Mouse (Mus musculus) liver, embryonic 15.5 days (tissue): ENCODE measurements around the gene Klhl36. TPM values are rescaled to one million over a fixed set of nuclear protein-coding genes. Genes with fewer than 3 reads are reported as not detected.
A peak's percentile ranks its signal among the peaks of the same experiment; 100 is the strongest.

Experiments
- ATAC-seq: fragments of 200-750 bp; cut with Nextera tagmentation; 2 replicates; pipeline ENCODE4 v1.8.0; 2017; ENCODE audit warnings: moderate number of reproducible peaks, mild to moderate bottlenecking, moderate library complexity; ENCODE audit not compliant: insufficient read depth
- H3K27ac ChIP-seq: fragments of 300-500 bp; sonication (generic); replicated peaks from 2 replicates; pipeline ENCODE4 v1.5.1; 2015; ENCODE audit warnings: mild to moderate bottlenecking, inconsistent platforms
- H3K27me3 ChIP-seq: fragments of 300-500 bp; sonication (generic); 2 replicates; pipeline ENCODE4 v1.6.1; 2015; ENCODE audit warnings: mild to moderate bottlenecking, inconsistent platforms
- H3K36me3 ChIP-seq: fragments of 300-500 bp; sonication (generic); replicated peaks from 2 replicates; pipeline ENCODE4 v1.6.1; 2015; ENCODE audit warnings: moderate library complexity, mild to moderate bottlenecking, inconsistent platforms
- H3K4me1 ChIP-seq: fragments of 300-500 bp; sonication (generic); replicated peaks from 2 replicates; pipeline ENCODE4 v1.6.1; 2015; ENCODE audit warnings: inconsistent platforms
- H3K4me2 ChIP-seq: fragments of 300-500 bp; sonication (generic); 2 replicates; pipeline ENCODE4 v1.6.1; 2015; ENCODE audit warnings: moderate library complexity, mild to moderate bottlenecking, inconsistent platforms
- H3K4me3 ChIP-seq: fragments of 300-500 bp; sonication (generic); replicated peaks from 2 replicates; pipeline ENCODE4 v1.5.1; 2015; ENCODE audit warnings: mild to moderate bottlenecking, inconsistent platforms
- H3K9ac ChIP-seq: fragments of 300-500 bp; sonication (generic); 2 replicates; pipeline ENCODE4 v1.6.1; 2015; ENCODE audit warnings: moderate library complexity, mild to moderate bottlenecking, inconsistent platforms
- H3K9me3 ChIP-seq: fragments of 300-500 bp; sonication (generic); replicated peaks from 2 replicates; pipeline ENCODE4 v1.6.1; 2016; ENCODE audit warnings: inconsistent platforms
- WGBS: fragments of 180-500 bp; shearing (Covaris S2); methylation state at CpG from one replicate; pipeline ENCODE4 v1.1.7; 2015; ENCODE audit warnings: mixed read lengths; ENCODE audit not compliant: insufficient replicate concordance; 5-methylcytosine and 5-hydroxymethylcytosine counted together
- polyA plus RNA-seq: library from polyadenylated mRNA; unstranded; fragments of >200 nt; fragmentation: Nextera tagmentation; extraction: Ambion mirVana; gene quantifications from 2 replicates; pipeline ENCODE4 v1.2.1, GENCODE M21; 2015

Klhl36 gene
- polyA plus RNA-seq, 1 experiment from 2014 or later = 3.9 TPM

DNA sequence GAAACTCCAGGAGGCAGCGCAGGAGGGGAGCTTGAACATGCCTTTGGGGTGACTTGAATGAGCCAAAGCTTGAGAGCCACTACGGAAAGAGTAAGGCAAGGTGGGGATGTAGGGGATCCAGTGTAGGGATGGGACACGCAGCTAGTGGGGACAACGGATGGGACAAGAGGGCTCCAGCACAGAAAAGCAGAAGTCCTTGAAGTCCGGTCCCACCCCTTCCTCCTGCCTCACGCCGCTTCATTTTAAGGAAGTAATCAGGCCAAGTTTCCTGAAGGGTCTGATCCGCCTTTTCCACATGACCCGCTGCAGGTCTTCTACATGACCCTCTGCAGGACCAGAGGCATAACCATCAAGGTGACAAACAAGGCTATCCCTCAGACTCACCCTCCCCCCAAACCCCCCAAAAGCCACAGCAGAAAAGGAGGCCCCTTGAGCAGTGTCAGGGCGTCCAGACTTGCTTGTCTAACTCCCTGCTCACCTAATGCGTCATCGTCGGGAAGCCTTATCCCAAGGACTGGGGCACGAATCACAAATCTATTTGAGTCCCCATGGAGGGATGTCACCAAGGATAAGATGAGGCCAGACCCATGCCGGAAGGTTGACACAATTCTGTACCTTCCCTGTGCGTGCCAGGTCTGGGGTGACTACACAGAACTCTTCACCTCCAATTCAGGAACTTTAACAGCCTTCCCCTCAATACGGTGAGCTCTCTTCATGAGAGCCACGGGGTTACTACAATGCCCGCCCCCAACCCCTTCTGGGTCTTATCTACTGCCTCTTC, 35.9 kb upstream of the Klhl36 start:
- ATAC-seq = no peak
- H3K27ac ChIP-seq = peak overlapping the region; percentile 66
- peaks cover 62% of the 10 kb centered on the region for H3K4me1 ChIP-seq

DNA sequence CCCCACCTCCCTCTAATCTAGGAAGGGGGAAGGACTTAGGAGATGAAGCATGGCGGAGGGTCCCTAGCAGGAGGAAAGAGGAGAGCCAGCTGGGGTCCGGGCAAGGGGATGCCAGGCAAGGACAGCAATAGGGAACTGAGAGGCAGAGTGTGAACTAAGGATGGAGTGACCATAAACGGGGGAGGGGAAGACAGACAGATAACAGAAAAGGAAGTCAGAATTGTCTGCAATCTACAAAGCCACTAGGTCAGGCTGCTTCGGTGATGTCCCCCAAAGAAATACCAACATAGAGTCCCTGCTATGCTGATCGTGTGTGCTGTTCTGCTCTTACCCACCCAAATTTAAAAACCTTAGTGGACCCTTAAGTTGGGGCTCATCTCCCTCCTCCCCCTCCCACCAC, 35.1 kb upstream of the Klhl36 start:
- no peak for ATAC-seq
- no peak overlapping the region for H3K9ac ChIP-seq
- H3K27ac ChIP-seq = peak overlapping the region; percentile 66
- H3K36me3 ChIP-seq = peaks cover 6% of the 10 kb centered on the region; the same call in 1 of the 2 replicates
- H3K4me1 ChIP-seq = peaks cover 70% of the 10 kb centered on the region
- H3K27me3 ChIP-seq = no peaks in the 10 kb centered on the region
- H3K9me3 ChIP-seq = no peaks in the 10 kb centered on the region
- 19% methylated on average over 5 of the region's 5 CpGs for WGBS
- peak overlapping the region; percentile 33 for H3K4me2 ChIP-seq
- no peak overlapping the region for H3K4me3 ChIP-seq

More for the DNA sequence above, 35.9 kb upstream of the Klhl36 start:
- Histone ChIP-seq H3K4me3 (no peak overlapping the region), H3K9me3 (no peaks in the 10 kb centered on the region), H3K4me2 (peak overlapping the region; percentile 33), H3K27me3 (no peaks in the 10 kb centered on the region), H3K36me3 (peaks cover 12% of the 10 kb centered on the region; the same call in 1 of the 2 replicates), H3K9ac (no peak overlapping the region)
- WGBS = 19% methylated on average over 19 of the region's 19 CpGs

DNA sequence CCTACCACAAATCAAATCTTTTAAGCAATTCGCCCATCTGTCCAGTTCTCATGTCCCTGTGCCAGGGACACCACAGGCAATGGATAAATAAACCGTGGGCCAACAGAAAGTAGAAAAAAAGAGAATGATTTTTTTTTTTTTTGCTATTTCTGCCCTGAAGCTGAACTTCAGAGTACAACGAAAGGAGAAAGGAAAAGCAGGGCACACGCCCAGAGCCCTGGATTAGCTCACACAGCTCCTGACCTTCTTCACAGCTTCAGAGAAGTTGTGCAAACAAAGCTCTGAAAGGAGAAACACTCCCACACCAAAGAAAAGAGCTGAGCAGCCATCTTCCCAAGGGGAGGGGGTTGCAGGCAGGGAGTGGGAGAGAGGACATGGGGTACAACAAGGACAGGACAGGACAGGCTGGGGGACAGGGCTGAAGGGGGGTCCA, 34.3 kb upstream of the Klhl36 start:
- WGBS = 30% methylated on average over 4 of the region's 4 CpGs
- no peaks in the 10 kb centered on the region for H3K36me3 ChIP-seq
- H3K9ac ChIP-seq = no peak overlapping the region
- H3K27ac ChIP-seq = peak overlapping the region; percentile 66
- no peak overlapping the region for H3K4me3 ChIP-seq
- peak overlapping the region; percentile 33; the same call in 1 of the 2 replicates for H3K4me2 ChIP-seq
- no peaks in the 10 kb centered on the region for H3K9me3 ChIP-seq
- ATAC-seq = no peak
- H3K27me3 ChIP-seq = no peaks in the 10 kb centered on the region
- H3K4me1 ChIP-seq = peaks cover 78% of the 10 kb centered on the region

DNA sequence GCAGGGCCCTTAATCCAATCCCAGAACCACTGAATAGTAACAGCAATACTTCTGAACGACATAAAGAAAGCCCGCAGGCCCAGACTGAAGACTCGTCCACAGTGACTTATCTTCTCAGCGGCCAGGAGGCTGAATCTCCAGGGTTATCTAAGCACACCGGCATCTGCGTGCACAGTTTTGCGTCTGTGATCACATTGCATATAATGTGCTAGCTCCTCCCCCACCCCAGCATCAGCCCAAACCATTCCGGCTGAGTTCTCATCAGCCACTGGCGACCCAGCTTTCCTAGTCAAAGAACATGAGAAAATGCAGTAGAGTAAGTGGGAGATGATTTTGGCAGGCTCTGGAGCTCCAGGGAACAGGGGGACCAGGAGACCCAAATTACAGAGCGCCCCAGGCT, 33.1 kb upstream of the Klhl36 start:
- ATAC-seq = no peak

DNA sequence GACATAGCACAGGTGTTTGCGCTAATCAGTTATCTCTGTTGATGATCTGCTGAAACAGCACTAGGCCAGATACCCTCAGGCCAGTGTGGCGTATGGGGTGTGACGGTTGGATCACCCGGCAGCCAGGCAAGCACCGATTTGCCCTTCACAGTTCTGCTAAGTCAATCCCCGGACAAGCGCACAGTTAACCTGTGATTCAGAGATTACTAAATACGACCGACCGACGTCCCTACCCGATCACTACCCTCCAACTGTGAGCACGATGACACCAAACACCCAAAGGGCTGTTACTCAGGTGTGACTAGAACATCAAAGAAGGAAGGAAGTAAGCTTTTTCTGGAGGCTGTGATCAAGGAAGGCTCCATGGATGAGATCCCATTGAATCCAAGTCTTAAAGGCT, 32.6 kb upstream of the Klhl36 start:
- Histone ChIP-seq H3K27ac (no peak overlapping the region), H3K4me3 (no peak overlapping the region), H3K4me2 (no peak overlapping the region), H3K9ac (no peak overlapping the region), H3K9me3 (no peaks in the 10 kb centered on the region), H3K36me3 (no peaks in the 10 kb centered on the region), H3K4me1 (peaks cover 86% of the 10 kb centered on the region), H3K27me3 (no peaks in the 10 kb centered on the region)
- no peak for ATAC-seq
- WGBS = 48% methylated on average over 13 of the region's 13 CpGs

More for the DNA sequence above, 33.1 kb upstream of the Klhl36 start:
- 28% methylated on average over 10 of the region's 10 CpGs for WGBS
- H3K27me3 ChIP-seq = no peaks in the 10 kb centered on the region
- no peaks in the 10 kb centered on the region for H3K36me3 ChIP-seq
- H3K27ac ChIP-seq = no peak overlapping the region
- H3K4me2 ChIP-seq = no peak overlapping the region
- no peaks in the 10 kb centered on the region for H3K9me3 ChIP-seq
- H3K4me3 ChIP-seq = no peak overlapping the region
- H3K9ac ChIP-seq = no peak overlapping the region
- peaks cover 86% of the 10 kb centered on the region for H3K4me1 ChIP-seq

DNA sequence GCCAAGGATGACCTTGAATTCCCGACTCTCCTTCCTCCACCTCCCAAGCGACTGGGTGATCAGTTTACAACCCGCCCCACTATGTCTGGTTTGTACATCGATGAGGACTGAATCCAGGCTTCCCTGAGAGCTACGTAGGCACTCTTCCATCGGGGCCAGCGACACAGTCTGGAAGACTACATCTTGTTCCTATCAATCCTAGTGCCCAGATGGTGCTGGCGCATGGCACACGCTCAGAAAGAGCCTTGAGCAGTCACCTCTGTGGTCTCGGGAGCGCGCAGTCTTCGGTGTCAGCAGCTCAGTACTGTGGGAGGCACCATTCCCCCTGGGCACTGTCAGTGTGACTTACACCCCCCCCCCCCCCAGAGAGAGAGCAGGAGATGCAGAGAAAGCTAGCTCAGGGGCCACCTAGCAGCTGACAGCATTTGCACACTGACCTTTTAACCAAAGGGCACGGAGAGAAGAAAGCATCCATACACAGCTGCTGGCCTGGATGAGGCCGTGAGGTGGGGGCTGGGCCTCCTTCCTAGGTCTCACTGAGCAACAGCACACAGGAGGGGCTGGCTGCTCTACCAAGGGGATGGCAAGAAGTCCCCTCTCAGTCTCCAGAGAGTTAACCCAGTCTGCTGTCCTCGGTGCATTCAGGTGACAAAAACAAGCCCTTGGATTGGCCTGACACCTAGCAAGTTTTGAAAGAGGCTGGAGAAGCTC, 32.0 kb upstream of the Klhl36 start:
- 62% methylated on average over 16 of the region's 16 CpGs for WGBS
- H3K4me1 ChIP-seq = peaks cover 87% of the 10 kb centered on the region
- no peak overlapping the region for H3K4me3 ChIP-seq
- no peak overlapping the region for H3K4me2 ChIP-seq
- no peaks in the 10 kb centered on the region for H3K36me3 ChIP-seq
- no peak overlapping the region for H3K9ac ChIP-seq
- no peak overlapping the region for H3K27ac ChIP-seq
- no peaks in the 10 kb centered on the region for H3K9me3 ChIP-seq
- no peaks in the 10 kb centered on the region for H3K27me3 ChIP-seq
- ATAC-seq = no peak

DNA sequence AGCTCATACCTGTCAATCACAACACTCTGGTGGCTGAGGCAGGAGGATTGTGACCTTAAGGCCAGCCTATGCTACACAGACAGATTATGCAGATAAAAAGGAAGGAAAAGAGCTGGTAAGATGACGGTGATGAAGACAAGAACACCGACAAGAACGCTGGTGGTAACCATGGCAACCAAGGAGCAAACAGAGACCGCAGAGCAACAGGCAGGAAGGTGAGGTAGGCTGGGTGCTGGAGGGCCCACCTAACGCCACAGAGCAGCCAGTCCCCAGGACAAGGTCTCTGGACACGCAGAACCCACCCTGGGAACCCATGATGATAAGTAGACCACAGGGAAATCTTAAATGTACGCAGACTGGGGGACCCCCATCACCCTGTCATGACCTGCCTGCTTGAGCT, 31.5 kb upstream of the Klhl36 start:
- no peaks in the 10 kb centered on the region for H3K36me3 ChIP-seq
- no peak overlapping the region for H3K4me3 ChIP-seq
- no peak overlapping the region for H3K9ac ChIP-seq
- H3K27me3 ChIP-seq = no peaks in the 10 kb centered on the region
- no peak overlapping the region for H3K4me2 ChIP-seq
- H3K9me3 ChIP-seq = no peaks in the 10 kb centered on the region
- H3K27ac ChIP-seq = no peak overlapping the region
- ATAC-seq = no peak
- H3K4me1 ChIP-seq = peaks cover 82% of the 10 kb centered on the region
- 42% methylated on average over 7 of the region's 7 CpGs for WGBS

DNA sequence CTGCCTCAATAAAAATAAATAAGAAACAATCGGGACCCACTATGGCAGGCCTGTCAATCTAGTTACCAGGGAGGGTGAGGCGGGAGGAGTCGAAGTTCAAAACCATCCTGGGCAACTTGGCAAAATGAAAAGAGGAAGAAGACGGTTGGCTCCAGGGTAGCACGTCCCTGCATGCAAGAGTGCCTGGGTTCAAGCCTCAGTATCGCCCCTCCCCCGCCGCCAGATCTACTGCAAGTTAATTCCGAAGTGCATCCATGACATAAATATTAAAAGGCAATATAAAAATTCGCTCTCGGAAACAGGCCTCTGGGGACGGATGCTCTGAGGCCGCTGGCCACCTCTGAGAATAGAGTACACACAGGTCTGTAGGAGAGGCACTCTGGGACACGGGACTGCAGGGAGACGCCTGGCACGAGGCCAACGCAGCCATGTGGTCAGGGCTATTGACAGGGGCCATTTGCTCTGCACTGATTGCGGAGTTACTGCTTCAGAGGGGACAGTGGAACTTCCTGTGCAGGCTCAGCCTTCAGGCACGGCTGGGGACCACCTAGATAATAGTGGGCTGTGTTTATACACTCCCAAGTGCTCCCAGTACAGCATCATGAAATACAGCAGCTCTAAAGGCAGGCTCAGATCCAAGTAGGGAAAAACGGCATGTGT, 30.6 kb upstream of the Klhl36 start:
- no peaks in the 10 kb centered on the region for H3K36me3 ChIP-seq
- no peak overlapping the region for H3K9ac ChIP-seq
- no peaks in the 10 kb centered on the region for H3K9me3 ChIP-seq
- peaks cover 79% of the 10 kb centered on the region for H3K4me1 ChIP-seq
- H3K4me3 ChIP-seq = no peak overlapping the region
- H3K27ac ChIP-seq = peak overlapping the region; percentile 19; the same call in 1 of the 2 replicates
- H3K27me3 ChIP-seq = no peaks in the 10 kb centered on the region
- ATAC-seq = peak; percentile 36; the same call in 1 of the 2 replicates
- H3K4me2 ChIP-seq = peak overlapping the region; percentile 36; the same call in 1 of the 2 replicates
- WGBS = 35% methylated on average over 20 of the region's 20 CpGs

DNA sequence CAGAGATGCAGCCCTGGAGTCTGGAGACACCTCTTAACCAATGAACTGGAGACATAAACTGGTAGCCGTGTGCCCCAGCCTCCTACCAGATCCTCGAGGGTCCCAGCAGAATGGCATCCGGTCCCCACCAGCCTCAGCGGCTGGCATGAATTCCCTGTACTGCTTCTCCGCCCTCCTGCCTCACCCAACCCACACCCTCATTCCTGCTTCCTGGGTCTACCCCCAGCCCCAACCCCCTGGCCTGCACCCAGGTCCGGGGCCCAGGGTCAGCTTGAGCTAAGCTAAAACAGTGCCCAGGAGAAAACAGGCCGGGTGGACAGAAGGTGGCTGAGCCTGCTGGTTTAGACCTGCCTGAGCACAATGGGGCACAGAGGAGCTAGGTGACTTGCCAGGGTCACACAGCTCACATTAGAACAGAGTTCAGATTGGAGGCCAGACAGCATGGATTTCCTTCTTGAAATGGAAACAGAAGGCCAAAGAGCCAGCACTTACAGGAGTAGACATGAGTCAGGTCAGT, 29.9 kb upstream of the Klhl36 start:
- peaks cover under 1% of the 10 kb centered on the region; the same call in 1 of the 2 replicates for H3K27me3 ChIP-seq
- H3K4me2 ChIP-seq = peak overlapping the region; percentile 36; the same call in 1 of the 2 replicates
- H3K4me3 ChIP-seq = no peak overlapping the region
- peaks cover 77% of the 10 kb centered on the region for H3K4me1 ChIP-seq
- H3K9ac ChIP-seq = no peak overlapping the region
- H3K27ac ChIP-seq = peak overlapping the region; percentile 19; the same call in 1 of the 2 replicates
- 50% methylated on average over 7 of the region's 7 CpGs for WGBS
- ATAC-seq = no peak
- H3K9me3 ChIP-seq = no peaks in the 10 kb centered on the region
- H3K36me3 ChIP-seq = no peaks in the 10 kb centered on the region

DNA sequence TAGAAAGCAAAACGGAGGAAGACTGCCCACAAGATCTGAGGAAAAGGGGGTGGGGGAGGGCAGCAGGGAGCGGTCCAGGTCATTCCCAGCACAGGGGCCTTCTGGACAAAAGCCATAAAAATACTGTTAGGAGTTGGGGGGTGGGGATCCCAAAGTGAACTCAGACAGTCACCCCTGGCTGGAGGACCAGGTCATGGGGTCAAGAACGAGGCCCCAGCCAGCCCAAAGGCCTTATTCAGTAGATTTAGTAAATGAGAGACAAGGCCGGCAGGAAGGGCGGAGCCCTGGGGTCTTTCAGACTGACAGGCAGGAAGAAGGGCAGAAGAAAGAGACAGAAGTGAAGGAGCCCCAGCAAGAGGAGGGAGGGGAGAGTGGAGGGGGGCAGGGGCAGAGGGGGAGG, 29.1 kb upstream of the Klhl36 start:
- Histone ChIP-seq H3K4me1 (peaks cover 77% of the 10 kb centered on the region), H3K9ac (no peak overlapping the region), H3K27ac (no peak overlapping the region), H3K4me3 (no peak overlapping the region), H3K36me3 (no peaks in the 10 kb centered on the region), H3K27me3 (peaks cover 8% of the 10 kb centered on the region), H3K9me3 (no peaks in the 10 kb centered on the region), H3K4me2 (no peak overlapping the region)
- WGBS = 28% methylated on average over 5 of the region's 5 CpGs
- ATAC-seq = no peak

DNA sequence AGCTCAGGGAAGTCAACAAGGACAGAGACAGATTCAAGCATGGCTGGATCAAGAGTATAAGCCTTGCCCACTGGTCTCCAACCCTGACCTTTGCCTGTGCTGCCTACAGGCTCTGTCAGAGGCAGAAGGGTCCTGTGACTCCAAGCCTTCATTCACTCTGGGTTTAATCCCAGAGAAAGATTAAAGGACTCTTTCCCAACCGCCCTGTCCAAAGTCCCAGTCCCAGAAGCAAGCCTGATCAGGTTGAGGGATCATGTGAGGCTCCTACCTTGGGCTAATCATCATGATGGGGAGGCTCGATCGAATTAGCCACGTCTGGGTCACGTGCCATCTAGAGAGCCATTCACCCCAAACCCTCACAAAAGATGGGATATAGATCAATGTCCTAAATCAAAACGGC, 27.4 kb upstream of the Klhl36 start:
- H3K4me3 ChIP-seq = no peak overlapping the region
- WGBS = 68% methylated on average over 6 of the region's 6 CpGs
- no peak overlapping the region for H3K9ac ChIP-seq
- H3K4me2 ChIP-seq = no peak overlapping the region
- no peak for ATAC-seq
- no peaks in the 10 kb centered on the region for H3K9me3 ChIP-seq
- no peak overlapping the region for H3K27ac ChIP-seq
- peaks cover 73% of the 10 kb centered on the region for H3K4me1 ChIP-seq
- no peaks in the 10 kb centered on the region for H3K36me3 ChIP-seq
- H3K27me3 ChIP-seq = peaks cover 25% of the 10 kb centered on the region
